Mouse (Mus musculus): ENCODE measurements around the gene Tns3. TPM values are rescaled to one million over a fixed set of nuclear protein-coding genes. Genes with fewer than 3 reads are reported as not detected.
"Not testable (repeated sequence)": the region's sequence is repeated elsewhere in the genome, so short reads cannot be mapped to it uniquely, and the experiment has no call there.

Tns3 gene
- total RNA-seq, 2 experiments from 2014 or later: 43.4 to 59.0 TPM

DNA sequence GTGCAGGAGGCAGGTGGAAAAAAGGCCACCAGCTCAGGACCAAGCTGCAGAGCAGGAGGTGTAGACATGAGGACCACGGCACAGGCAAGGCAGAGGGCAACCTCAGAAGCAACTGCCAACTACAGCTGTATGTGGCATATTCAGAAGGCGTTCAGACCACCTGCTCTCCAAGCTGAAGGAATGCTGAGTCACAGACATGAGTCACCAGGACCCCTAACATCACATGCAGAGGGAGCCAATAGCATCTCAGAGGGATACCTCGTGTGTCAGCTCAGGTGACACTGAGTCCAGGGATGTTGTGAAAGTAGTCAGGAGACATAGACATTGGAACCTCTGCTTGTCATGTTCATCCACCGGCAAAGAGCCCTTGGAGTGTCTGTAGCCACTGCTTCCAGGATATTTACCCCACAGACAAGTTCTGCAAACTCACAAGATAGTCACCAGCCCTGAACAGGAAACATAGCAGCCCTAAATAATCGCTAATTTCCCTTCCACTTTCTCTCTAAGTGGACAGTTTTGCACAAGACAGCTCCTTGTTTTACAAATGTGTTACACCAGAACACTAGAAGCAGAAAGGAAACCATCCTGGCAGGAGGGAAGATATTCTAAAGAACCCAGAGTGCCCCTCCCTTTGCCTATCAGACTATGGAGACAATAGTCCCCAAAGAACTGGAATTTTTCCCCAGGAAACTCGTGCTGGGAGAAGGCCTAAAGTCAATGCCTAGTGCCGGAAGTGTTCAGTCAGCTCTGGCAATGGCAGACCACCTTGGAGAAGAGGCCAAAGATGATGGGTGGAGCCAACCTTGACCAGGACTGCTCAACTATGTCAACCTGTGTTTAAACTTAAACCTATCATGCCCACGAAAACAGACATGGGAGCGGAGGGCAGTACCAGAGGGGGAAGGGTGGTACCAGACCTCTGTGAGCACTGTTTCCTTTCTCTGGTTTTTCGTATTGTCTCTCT lies 88.8 kb downstream of the Tns3 start:
- DNase-seq: no peak

DNA sequence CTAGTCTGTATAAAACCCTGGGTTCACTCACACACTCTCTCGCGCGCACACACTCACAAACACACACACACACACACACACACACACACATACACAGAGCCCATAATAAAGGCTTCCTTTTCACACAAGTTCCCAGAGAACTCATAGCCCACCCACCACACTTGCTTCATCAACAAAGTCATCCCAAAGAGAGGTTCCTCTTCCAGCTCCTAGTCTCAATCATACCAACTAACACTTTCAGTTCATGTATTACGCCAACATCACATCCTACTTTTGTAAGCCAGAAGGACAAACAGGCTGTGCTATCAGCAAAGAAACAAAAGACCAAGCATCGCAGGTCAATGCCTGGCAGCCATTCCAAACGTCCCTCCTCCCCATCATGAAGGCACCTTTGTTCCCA lies 89.8 kb downstream of the Tns3 start:
- DNase-seq: no peak

DNA sequence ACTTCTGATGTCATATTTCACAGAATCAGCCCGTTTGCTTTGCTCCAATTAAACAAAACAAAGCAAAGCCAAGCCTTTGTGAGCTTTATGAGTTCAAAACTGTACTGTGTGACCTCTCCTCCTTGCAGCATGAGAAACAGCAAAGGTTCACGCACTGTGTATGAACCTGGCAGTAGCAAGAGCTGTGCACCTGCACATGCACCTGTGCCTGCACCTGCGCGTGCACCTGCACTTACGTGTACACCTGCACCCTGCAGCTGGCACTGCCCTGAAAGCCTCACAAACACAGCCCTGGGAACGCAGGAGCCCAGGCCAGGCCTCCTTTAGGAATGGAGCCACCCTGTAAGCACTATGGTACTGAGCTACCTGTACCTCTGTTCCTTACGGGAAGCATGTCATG lies 91.6 kb downstream of the Tns3 start:
- no peak for DNase-seq

DNA sequence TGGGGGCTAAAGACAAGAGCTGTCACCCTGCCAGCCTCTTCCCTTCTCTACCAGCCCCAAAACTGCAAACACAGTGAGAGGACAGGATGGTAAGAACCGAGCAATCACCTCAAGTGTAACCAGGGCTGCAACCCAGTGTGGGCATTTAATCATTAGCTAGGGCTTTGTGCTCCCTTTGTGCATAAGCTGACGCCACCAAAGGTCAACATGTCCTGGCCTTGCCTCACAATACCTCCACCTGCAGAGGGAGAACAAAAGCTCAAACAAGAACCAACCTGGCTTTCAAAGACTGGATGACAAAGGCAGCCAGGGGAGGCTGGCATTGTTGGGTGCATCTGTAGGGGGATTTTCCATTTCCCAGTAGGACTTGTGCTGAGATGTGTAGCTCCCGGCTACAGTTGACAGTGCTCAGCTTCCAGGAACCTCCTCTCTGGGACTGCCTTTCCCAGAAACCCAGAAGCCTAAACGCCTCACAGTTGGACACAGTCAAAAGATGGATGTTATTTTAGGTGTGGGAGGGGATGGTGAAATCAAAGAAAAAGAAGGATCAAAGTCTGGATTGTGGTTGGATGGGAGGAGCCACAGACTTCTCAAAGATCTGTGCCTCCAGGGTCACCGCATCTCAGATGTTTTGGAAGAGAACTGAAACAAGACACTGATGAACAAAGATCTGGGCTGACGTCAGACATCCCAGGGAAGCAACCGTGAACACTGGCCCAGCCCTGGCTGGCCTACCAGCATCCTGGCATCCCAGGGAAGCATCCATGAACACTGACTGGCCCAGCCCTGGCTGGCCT lies 94.9 kb downstream of the Tns3 start:
- DNase-seq: no peak

DNA sequence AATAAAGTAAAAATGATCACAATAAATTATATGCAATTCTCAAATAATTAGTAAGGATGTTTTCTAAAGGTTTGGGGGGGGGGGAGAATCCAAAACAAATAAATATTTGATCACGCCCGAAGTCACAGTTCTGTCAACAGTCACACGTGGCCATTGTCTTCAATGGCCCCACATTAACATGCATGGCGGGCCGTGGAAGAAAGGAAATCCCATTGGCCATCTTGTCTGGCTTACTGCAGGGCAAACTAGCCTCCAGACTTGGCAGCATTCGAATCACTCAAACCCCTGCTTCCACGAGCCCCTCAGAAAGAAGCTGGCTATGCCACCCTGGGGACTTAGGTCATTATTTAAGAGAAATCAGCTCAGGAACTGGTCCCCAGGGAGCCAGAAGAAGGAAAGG lies 95.5 kb downstream of the Tns3 start:
- DNase-seq: no peak

DNA sequence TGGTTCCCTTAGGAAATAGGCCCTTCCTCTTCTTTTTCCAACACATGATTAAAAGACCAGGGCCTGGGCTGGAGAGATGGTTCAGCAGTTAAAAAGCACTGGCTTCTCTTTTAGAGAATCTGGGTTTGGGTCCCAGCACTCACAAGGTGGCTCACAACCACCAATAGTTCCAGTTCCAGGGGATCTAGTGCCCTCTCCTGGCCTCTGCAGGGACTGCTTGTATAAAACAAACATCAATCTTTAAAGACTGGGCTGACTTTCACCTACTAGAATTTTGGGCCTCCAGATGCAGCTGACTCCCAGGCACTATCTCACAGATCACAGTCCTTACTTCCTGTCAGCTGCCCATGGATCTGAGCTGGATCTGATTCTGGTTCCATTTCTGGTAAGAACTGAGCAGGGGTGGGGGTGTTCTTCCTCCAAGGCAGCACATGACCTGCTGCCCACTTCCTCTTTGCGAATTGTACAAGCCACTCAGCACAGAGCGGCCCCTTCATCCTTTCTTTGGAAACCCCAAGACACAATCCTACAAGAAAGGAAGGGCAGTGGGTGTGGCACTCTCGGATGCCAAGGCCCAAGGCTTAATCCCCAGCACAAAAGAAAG lies 98.0 kb downstream of the Tns3 start:
- DNase-seq: no peak

DNA sequence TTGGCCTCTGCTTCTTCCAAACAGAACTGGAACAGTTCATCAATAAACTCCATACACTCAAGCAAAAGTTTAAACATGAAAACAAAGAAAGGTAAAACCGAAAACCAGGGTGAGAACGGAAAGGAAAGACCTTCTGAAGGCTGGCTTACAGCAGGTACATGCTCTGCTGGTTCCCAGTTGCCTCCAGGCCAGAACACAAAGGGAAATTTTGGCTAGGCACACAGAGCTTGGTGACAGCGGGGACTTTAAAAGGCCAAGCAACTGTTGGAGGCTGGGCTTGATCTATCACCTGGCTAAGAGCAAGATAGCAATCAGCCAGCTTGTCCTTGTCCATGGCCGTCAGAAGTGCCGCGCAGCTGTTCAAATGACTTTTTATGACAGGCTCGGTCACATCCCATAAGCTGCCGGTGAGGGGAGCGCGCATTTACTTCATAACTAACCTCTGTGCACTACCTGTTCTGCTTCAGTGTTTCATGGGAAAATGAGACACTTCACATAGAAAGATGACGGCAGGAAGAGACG lies 105.5 kb downstream of the Tns3 start:
- DNase-seq: no peak

DNA sequence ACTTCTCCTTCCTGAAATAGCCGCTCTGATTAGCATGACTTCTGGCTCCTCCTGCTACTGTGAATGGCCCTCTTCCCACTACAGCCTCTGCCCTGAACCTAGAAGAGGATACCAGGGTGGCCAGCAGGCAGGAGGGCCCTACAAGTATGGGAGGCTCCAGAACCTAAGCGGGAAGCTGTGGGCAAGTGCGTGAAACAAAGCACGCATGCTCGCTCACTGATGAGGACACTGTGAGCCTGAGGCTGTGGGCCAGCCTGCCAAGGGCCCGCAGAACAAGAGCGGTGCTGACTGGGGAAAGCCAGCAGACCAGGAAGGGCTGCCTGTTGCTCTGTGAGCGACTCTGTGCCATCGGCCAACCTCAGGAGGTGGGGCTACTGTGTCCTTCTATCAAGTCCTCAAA lies 106.1 kb downstream of the Tns3 start:
- DNase-seq: no peak

DNA sequence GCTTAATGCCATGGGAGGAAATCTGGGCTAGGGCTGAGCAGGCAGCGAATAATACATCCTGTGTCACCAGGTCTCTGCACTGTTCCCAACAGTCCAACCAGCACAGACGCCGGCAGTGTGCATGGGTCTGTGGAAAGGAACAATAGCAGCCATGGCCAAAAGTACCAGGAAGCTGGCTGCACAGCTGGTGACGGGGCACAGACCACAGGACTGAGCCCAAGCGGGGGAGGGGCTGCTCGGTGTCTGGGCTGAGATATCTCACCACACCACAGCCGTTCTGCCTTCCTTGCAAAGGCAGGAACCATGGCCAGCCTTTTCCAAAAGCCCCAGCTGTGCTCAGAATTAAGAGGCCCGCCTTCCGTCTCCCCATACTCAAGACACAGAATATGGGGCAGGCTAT lies 107.3 kb downstream of the Tns3 start:
- peak; percentile 22 to 23 for DNase-seq

DNA sequence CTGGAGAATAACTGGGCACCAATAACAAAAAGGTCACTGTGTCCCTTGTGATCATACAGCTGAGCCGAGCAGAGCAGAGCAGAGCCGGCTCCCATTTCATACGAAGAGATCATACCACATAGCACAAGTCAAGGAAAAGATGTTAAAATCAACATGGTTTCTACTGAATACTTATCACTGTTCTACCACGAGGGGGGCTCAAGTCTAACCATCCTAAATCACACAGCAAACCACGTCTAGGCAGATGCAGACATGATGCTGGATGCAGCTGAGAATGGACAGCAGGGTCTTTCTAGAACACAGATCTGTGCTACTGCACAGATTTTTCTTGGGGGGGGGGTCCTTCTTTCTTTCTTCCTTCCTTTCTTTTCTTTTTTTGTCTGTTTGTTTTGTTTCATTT lies 112.6 kb downstream of the Tns3 start:
- no peak for DNase-seq

DNA sequence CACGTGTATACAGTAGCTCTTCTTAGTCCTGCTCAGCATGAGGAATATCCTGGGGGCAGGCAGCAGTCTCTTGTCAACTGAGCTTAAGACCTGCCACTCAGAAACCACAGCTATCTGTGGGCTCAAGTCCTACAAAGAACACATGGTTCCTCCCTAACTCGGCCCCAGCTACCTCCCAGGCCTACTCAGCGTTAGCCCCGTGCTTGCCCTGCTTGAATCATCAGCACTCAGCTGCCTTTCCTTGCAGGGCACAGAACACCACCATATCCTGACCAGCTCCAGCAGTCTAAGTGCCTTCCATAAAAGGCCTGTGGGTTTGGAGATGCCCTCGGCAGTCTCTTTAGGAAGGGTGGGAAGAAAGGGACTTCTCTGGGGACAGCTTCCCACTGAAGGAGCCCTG lies 116.7 kb downstream of the Tns3 start:
- no peak for DNase-seq

DNA sequence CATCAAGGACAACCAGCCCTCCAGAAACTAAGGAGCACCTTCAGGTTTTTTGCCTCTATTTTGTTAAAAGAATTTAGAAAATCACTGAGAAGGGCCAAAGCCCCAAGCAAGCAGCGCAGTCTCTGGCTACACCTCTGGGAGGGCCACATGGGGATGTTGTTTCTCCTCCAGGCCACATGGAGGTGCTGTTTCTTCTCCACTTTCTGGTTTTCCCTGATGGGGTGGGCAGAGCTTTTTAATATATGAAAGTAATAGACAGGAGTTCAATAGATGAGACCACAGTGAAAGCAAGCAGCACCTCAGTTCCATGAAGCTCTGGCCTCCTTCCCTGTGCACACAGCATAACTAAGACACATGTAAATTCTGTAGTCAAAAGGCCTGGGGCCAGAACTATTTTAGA lies 118.5 kb downstream of the Tns3 start:
- no peak for DNase-seq

DNA sequence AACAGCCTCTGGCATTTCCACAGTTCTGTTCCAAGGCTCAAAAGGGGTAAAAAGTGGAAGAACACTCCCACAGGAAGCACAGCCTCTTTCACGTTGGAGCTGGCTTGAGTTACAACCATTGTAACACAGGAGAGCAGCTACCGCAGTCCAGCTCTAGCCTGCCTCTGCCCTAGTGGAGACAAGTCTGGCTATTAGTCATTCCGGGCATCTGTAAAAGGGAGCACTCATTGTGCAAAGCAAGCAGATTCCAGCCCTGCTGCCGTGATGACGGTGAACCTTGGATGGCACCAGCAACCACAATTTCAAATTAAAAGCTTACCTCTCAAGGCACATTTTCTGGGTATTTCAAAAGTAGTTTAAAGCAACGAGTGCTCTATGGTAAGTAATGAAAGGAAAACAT lies 120.0 kb downstream of the Tns3 start:
- DNase-seq: no peak

DNA sequence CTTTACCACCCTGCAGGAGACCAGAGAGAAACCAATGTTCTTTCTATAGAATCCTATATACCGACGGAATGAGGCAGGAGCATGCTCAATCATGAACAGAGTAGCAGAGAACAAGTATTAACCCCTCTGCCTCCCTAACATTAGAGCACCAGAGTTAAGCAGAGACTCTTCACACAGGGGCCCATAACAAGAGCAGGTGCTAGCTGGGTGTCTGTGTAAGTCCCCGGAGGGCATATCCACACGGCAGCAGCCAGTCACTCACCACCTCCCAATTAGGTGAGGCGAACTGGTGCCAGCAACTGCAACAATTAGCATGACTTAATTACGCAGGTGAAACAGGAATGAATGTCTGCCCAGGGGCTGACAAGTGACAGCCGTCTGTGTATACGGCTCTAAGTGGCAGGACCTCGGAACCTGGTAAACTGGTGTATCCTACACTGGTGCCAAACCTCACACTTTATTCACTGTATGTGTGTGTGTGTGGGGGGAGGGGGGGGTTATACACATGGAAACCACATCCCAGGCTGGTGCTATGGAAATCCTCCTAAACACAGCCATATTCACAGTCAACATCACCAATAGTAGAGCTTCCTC lies 123.0 kb downstream of the Tns3 start:
- DNase-seq: no peak

DNA sequence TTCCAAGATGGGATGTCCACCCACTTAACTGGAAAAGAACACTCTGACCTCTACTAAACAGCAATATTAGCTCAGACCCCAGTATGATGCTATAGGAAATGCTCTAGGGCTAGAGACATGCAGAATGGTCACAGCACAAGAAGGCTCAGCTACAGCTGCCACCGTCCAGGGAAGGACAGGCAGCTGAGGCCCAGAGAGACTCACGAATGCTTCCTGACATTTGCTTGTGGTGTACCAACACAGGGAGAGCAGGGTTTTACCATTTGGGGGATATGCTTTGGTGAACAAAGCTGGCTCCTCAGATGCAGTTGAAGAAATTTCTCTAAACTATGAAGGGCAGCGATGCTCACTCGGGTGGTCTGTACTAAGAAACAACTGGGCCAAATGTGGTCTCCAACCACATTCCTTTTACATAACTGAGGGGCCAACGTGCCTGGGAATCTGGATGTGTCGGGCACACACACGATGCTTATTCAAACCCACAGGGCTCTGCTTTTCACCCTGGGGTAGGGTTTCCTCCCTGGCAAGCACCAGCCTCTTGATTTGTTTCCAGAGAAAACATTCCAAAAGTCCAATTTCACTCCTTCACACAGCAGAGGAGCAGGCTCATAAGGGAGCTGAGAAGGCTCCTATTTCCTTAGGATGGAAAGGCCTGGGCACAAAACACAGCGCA lies 124.6 kb downstream of the Tns3 start:
- DNase-seq: no peak

DNA sequence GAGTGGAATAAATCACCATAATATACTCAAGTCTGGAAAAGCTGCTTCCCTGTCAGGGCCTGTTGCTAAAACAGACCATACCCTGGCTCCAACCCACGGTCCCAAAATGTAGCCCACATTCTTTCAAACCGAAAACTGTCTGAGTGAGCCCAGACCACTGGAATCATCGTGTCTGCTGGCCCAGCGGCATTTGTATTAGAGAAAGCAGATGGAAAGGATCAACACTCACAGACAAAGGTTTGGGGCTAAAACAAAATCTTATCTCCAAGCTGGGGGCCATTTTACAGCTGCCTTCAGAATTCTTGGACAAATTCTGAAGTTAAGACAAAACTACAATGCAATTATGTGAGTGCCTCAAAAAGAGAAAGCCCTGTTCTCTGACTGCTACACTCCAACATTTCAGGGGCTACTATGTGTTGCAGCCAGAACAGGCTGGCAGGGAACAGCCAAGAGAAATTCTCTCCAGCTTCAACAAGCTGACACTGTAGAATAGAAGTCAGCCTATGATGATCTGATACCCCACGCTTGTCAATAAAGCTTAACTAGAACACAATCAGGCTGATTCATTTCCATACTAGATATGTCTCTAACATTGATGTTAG lies 127.2 kb downstream of the Tns3 start:
- DNase-seq: no peak

DNA sequence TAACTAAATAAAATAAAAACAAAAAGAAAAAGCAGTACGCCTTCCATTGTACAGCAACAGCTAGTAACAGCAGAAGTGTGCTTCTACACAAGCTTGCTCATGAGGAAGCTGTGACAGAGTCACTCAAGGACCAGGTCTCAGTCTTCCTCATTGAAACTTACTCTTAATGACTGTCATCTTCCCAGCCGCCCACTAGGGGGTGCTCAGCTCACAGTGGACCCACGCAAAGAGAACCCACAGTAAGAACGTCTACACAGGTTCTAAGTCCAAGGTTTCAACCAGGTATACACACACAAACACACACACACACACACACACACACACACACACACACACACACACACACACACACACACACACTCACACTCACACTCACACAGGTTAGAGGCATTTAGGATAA lies 129.4 kb downstream of the Tns3 start:
- DNase-seq: peak; percentile 62 to 68

DNA sequence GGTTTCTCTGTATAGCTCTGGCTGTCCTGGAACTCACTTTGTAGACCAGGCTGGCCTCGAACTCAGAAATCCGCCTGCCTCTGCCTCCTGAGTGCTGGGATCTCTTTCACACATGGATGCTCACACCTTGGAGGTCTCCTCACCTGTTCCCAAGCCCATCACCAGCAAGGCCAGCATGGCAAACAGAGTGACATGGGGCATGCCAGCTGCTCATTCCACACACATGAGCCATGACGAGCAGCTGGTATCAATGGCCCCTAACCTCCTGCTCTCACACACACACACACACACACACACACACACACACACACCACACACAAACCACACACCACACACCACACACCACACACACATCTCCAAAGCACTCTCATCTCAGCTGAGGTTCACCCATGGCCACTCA lies 131.6 kb downstream of the Tns3 start:
- DNase-seq: not testable (repeated sequence)

DNA sequence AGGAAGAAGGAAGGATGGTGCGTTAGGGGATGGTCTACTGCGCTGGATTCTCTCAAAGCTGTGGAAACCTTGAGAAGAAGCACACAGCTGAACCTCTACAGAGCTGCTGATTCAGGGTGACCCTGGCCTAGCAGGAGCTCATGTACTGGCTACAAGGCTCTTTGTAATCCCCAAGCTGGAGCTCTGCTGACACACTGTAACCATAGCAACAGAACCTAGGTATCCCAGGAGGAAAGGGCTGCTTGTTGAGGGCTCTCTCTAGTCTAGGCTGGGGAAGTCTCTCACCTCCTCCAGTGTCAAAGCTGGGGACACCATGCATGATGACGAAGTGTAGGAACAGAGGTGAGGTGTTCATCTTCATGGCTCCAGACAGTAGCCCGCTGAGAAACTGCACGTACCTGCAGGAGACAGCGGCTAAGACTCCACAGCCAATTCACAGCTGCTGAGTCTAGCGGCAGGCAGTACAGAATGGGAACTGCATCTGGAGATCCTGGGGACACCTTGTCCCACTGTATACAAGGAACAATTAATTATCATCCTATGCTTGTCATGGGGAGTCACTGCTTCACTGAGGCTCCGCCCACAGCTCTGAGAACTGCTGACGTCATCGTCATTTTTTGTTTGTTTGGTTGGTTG lies 132.1 kb downstream of the Tns3 start:
- no peak for DNase-seq

DNA sequence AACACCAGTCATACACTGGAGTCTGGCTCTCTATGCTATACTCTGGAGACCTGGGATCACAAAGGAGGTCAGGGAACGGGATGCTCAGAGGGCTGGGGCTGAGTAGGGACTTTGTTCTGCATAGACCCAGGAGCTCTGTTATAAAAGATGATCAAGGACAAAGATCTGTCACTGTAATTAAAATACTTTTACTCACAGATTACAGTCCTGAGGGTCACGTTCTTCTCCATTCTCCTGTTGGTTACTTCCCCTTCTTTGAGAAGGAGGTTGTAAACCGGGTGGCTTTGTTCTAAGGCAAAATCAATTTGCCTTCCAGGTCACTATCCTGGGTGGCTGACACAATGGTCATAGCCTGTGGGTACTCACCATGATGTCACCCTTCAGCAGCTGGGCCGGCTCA lies 133.8 kb downstream of the Tns3 start:
- no peak for DNase-seq

DNA sequence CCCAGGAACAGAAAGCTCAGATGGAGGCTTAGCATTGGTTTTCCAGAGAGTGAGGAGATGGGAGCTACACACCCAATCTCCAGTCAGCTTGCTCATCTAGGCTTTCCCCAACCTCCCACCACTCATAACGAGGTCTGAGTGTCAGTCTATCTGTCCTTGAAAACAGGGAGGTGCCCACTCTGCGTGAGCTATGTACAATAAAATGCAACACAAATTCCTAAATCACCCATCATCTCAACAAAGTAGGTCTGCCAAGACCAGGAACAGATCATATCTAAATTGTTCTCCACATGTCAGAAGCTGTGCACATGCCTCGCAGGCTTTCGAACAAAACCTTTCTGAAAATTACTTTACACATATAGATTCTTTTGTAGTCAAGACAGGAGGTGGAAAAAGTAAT lies 134.3 kb downstream of the Tns3 start:
- no peak for DNase-seq

All from layer of hippocampus, postnatal 36 days (tissue).